Mouse (Mus musculus) Patski (cell line): ENCODE measurements around the gene Erbb2. TPM values are rescaled to one million over a fixed set of nuclear protein-coding genes. Genes with fewer than 3 reads are reported as not detected.

ENCODE experiments used
- ATAC-seq: fragments of 100-300 bp; one replicate; pipeline ENCODE4 v1.8.0; 2021
- CTCF ChIA-PET: fragments of 350-600 bp; sonication (Branson Sonifier 250); formaldehyde crosslinking; loops from one replicate; lab custom pipeline; 2022; ENCODE audit warnings: inconsistent platforms; lab: Charles Lee
- POLR2A ChIA-PET: fragments of 350-600 bp; sonication (Branson Sonifier 250); formaldehyde crosslinking; loops from one replicate; lab custom pipeline; 2022; ENCODE audit warnings: antibody characterized with exemption, inconsistent platforms; lab: Charles Lee
- DNase-seq: peaks from one replicate; pipeline ENCODE4 v3.0.0-alpha.2; 2011; ENCODE audit warnings: low read depth, low spot score
- H3K27me3 ChIP-seq: fragments of 371-371 bp; one replicate; pipeline ENCODE4 v1.5.1; 2021
- CTCF ChIP-seq: fragments of 100-300 bp; IDR thresholded peaks from one replicate; pipeline ENCODE4 v1.5.1; 2021
- in situ Hi-C: fragments of 300-500 bp; cut with MboI; formaldehyde crosslinking; loops from 3 replicates; pipeline ENCODE4 v1.11.1; 2018; ENCODE audit warnings: low pct_unique_long_range_greater_than_20kb, mixed read lengths
- polyA plus RNA-seq: library from polyadenylated mRNA; unstranded; gene quantifications from one replicate; pipeline ENCODE4 v1.2.3, GENCODE M21; 2021

The Erbb2 gene
- polyA plus RNA-seq = 33.4 TPM

- ATAC-seq (peak; percentile 71), DNase-seq (no peak)
- ChIA-PET POLR2A (interaction anchor here (0.6 to 3.3 kb wide), 8 partner anchors 8 to 184 kb away, joined by 3 to 17 read pairs (median 4); partner anchors contain the start of genes Mien1 and Pgap3), CTCF (interaction anchor here (0.8 to 1.7 kb wide), 3 partner anchors 27 to 70 kb away, joined by 3 to 6 read pairs (median 4); partner anchors contain the start of gene Mien1)
- in situ Hi-C loops = no loop called here
- H3K27me3 ChIP-seq = no peaks in the 10 kb centered on the region
- no peak for TF ChIP-seq CTCF
These were observed at the start of gene Erbb2 for GRCm38 (mm10) chr11:98412273-98412796. Gene Erbb2 (plus strand): TSS chr11:98412470.

- no peak for ATAC-seq
- ChIA-PET CTCF (interaction anchor here (4.3 to 5.6 kb wide), 2 partner anchors 8 to 21 kb away, joined by 25 to 29 read pairs; no protein-coding TSS in a partner anchor), POLR2A (interaction anchor here (0.6 to 1.2 kb wide), 2 partner anchors 9 to 48 kb away, joined by 3 to 5 read pairs; no protein-coding TSS in a partner anchor)
- H3K27me3 ChIP-seq = no peaks in the 10 kb centered on the region
- no peak for TF ChIP-seq CTCF
- DNase-seq = no peak
- in situ Hi-C loops = no loop called here
These were observed 48.5 kb upstream of the Erbb2 start for GRCm38 (mm10) chr11:98363817-98364216.

- TF ChIP-seq CTCF = no peak
- ATAC-seq (no peak), DNase-seq (no peak)
- H3K27me3 ChIP-seq = no peaks in the 10 kb centered on the region
- POLR2A ChIA-PET = interaction anchor here (1.2 kb wide), 1 partner anchor 9 kb away, joined by 3 read pairs; no protein-coding TSS in a partner anchor
- in situ Hi-C loops = no loop called here
- CTCF ChIA-PET = interaction anchor here (0.7 to 5.6 kb wide), 3 partner anchors 7 to 22 kb away, joined by 3 to 29 read pairs (median 25); no protein-coding TSS in a partner anchor
These were observed 47.9 kb upstream of the Erbb2 start for GRCm38 (mm10) chr11:98364410-98364809.

GRCm38 (mm10) chr11:98366290-98366689, 46.0 kb upstream of the Erbb2 start:
- no peaks in the 10 kb centered on the region for H3K27me3 ChIP-seq
- in situ Hi-C loops = no loop called here
- ATAC-seq = no peak
- TF ChIP-seq CTCF = no peak
- ChIA-PET CTCF (interaction anchor here (1.4 to 4.3 kb wide), 3 partner anchors 11 to 125 kb away, joined by 4 to 25 read pairs (median 10); no protein-coding TSS in a partner anchor), POLR2A (interaction anchor here (2.9 kb wide), 1 partner anchor 8 kb away, joined by 10 read pairs; the partner anchor contains the start of gene Stard3)
- no peak for DNase-seq

GRCm38 (mm10) chr11:98367171-98367862, 45.0 kb upstream of the Erbb2 start:
- H3K27me3 ChIP-seq = no peaks in the 10 kb centered on the region
- ChIA-PET CTCF (interaction anchor here (0.8 to 4.3 kb wide), 5 partner anchors 10 to 127 kb away, joined by 3 to 25 read pairs (median 4); no protein-coding TSS in a partner anchor), POLR2A (interaction anchor here (2.9 kb wide), 1 partner anchor 9 kb away, joined by 10 read pairs; the partner anchor contains the start of gene Stard3)
- in situ Hi-C loops = no loop called here
- TF ChIP-seq CTCF = no peak
- DNase-seq (no peak), ATAC-seq (no peak)

- CTCF ChIA-PET = interaction anchor here (0.8 to 4.3 kb wide), 5 partner anchors 9 to 25 kb away, joined by 3 to 25 read pairs (median 7); no protein-coding TSS in a partner anchor
- POLR2A ChIA-PET = interaction anchor here (0.5 to 2.9 kb wide), 2 partner anchors 9 to 560 kb away, joined by 4 to 10 read pairs; partner anchors contain the start of gene Stard3
- TF ChIP-seq CTCF = no peak
- in situ Hi-C loops = no loop called here
- H3K27me3 ChIP-seq = no peaks in the 10 kb centered on the region
- DNase-seq (no peak), ATAC-seq (no peak)
These were observed 44.4 kb upstream of the Erbb2 start for GRCm38 (mm10) chr11:98367863-98368186.

GRCm38 (mm10) chr11:98369337-98369736, 42.9 kb upstream of the Erbb2 start:
- no peak for ATAC-seq
- CTCF ChIA-PET = interaction anchor here (1.4 to 7.5 kb wide), 2 partner anchors 20 to 26 kb away, joined by 7 to 73 read pairs; no protein-coding TSS in a partner anchor

GRCm38 (mm10) chr11:98370588-98370987, 41.7 kb upstream of the Erbb2 start:
- ChIA-PET CTCF (interaction anchor here (3.4 to 7.5 kb wide), 2 partner anchors 8 to 27 kb away, joined by 29 to 73 read pairs; no protein-coding TSS in a partner anchor), POLR2A (no interaction called here)
- in situ Hi-C loops = no loop called here
- H3K27me3 ChIP-seq = no peaks in the 10 kb centered on the region
- no peak for ATAC-seq
- DNase-seq = no peak
- no peak for TF ChIP-seq CTCF

More at GRCm38 (mm10) chr11:98369337-98369736, 42.9 kb upstream of the Erbb2 start:
- POLR2A ChIA-PET = interaction anchor here (2.9 kb wide), 1 partner anchor 11 kb away, joined by 10 read pairs; the partner anchor contains the start of gene Stard3
- in situ Hi-C loops = no loop called here
- no peak for DNase-seq
- no peak for TF ChIP-seq CTCF
- no peaks in the 10 kb centered on the region for H3K27me3 ChIP-seq

- ATAC-seq (no peak), DNase-seq (no peak)
- in situ Hi-C loops = no loop called here
- ChIA-PET CTCF (interaction anchor here (0.9 to 7.5 kb wide), 11 partner anchors 9 to 104 kb away, joined by 3 to 73 read pairs (median 5); partner anchors contain the start of genes Erbb2, Stard3 and Tcap), POLR2A (no interaction called here)
- no peaks in the 10 kb centered on the region for H3K27me3 ChIP-seq
- no peak for TF ChIP-seq CTCF
These were observed 40.6 kb upstream of the Erbb2 start for GRCm38 (mm10) chr11:98371556-98372240.

GRCm38 (mm10) chr11:98372406-98372805, 39.9 kb upstream of the Erbb2 start:
- TF ChIP-seq CTCF = no peak
- POLR2A ChIA-PET = interaction anchor here (0.5 to 1.0 kb wide), 2 partner anchors 14 to 16 kb away, joined by 3 read pairs; partner anchors contain the start of gene Stard3
- DNase-seq (no peak), ATAC-seq (peak; percentile 20)
- no peaks in the 10 kb centered on the region for H3K27me3 ChIP-seq
- in situ Hi-C loops = no loop called here
- CTCF ChIA-PET = interaction anchor here (0.7 to 7.5 kb wide), 12 partner anchors 8 to 105 kb away, joined by 3 to 73 read pairs (median 4); partner anchors contain the start of genes Erbb2, Stard3 and Tcap
